Mouse (Mus musculus) kidney, adult 2 months (tissue): ENCODE measurements at regions not wholly inside any gene's neighbourhood (a gene's known extent, or its start where the extent isn't known, plus 50 kb on each side); places are given as distances from the start of the nearest gene placed in this dataset.

Source experiments
- DNase-seq: peaks from one replicate; pipeline ENCODE4 v3.0.0; 2021
- H3K27ac ChIP-seq: fragments of 200-500 bp; 2 replicates; pipeline ENCODE4 v1.5.1; 2012; ENCODE audit warnings: low read depth, low read length, control low read depth, inconsistent platforms; ENCODE audit not compliant: insufficient read depth
- H3K27me3 ChIP-seq: fragments of 200-500 bp; replicated peaks from 2 replicates; pipeline ENCODE4 v1.6.1; 2012; ENCODE audit warnings: mild to moderate bottlenecking, moderate library complexity, low read length, inconsistent platforms; ENCODE audit not compliant: control insufficient read depth, insufficient read depth
- H3K36me3 ChIP-seq: fragments of 200-500 bp; 2 replicates; pipeline ENCODE4 v1.6.1; 2012; ENCODE audit warnings: mild to moderate bottlenecking, moderate library complexity, low read length, inconsistent platforms; ENCODE audit not compliant: control insufficient read depth, insufficient read depth
- H3K4me1 ChIP-seq: fragments of 200-500 bp; 2 replicates; pipeline ENCODE4 v1.6.1; 2011; ENCODE audit warnings: low read length; ENCODE audit not compliant: control insufficient read depth, insufficient read depth
- H3K4me3 ChIP-seq: fragments of 200-500 bp; 2 replicates; pipeline ENCODE4 v1.5.1; 2011; ENCODE audit warnings: mild to moderate bottlenecking, low read depth, low read length, control low read depth; ENCODE audit not compliant: insufficient read depth
- CTCF ChIP-seq: fragments of 200-500 bp; conservative IDR thresholded peaks from 2 replicates; pipeline ENCODE4 v1.5.1; 2011; ENCODE audit warnings: low read depth, mild to moderate bottlenecking, control low read depth, low read length, moderate library complexity, mixed read lengths; ENCODE audit not compliant: insufficient read depth, insufficient read length
- POLR2A ChIP-seq: fragments of 200-500 bp; IDR thresholded peaks from one replicate; pipeline ENCODE4 v1.6.1; 2011; ENCODE audit warnings: low read depth, low read length, control low read depth
- WGBS: fragments of 180-500 bp; shearing (Covaris S2); methylation state at CpG from one replicate; pipeline ENCODE4 v1.1.7; 2018; 5-methylcytosine and 5-hydroxymethylcytosine counted together

DNA sequence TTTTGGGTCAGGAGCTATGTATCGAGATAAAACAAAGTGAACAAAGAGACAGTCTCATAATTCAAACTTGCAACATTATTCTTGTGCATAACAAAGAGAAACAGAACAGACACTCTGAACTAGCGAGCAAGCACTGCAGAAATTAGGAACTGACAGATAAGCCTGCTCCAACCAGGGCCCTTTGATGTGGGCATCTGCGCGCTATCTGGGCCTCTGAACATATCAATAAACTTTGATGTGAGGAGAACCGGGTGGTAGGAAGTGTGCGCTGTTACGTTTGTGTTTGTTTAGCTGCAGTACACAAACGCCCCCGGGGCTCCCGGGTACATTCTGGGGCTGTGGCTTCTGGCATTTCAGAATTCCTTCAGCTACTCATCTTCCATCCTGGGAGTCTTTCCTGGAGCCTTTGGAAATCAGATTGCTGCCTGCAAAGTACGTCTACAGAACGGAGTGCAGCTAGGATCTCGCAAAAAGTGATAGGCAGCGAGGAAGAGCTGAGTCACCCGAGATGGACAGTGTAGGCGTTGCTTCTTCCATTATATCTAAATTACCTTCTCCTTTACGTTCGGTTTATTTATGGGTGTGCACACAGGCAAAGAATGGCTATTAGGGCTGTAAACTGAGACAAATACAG is 232.0 kb downstream of the Sipa1l2 start:
- H3K4me3 ChIP-seq, result no peak overlapping the region
- no peaks in the 10 kb centered on the region for H3K36me3 ChIP-seq
- 50% methylated on average over 18 of the region's 18 CpGs for WGBS
- DNase-seq, result no peak
- no peaks in the 10 kb centered on the region for H3K4me1 ChIP-seq
- H3K27ac ChIP-seq, result no peak overlapping the region
- no peak for TF ChIP-seq CTCF
- H3K27me3 ChIP-seq, result no peaks in the 10 kb centered on the region

DNA sequence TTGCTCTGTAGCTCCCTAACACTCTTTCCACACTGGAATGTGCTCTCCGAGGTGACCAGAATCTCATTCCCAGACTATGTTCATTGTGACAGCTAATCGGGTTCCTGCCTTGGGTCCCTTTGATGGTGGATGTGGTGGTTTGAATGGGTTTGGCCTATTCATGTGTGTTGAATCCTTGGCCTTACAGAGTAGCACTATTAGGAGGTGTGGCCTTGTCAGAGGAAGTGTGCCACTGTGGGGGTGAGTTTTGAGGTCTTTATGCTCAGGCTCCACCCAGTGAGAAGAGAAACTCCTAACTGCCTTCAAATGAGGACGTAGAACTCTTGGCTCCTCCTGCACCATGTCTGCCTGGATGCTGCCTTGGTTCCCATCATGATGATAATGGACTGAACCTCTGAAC is 232.8 kb downstream of the Sipa1l2 start:
- DNase-seq, result no peak
- WGBS, result 72% methylated on average over 3 of the region's 3 CpGs
- TF ChIP-seq POLR2A (no peak), CTCF (no peak)
- H3K4me3 ChIP-seq, result no peak overlapping the region
- H3K4me1 ChIP-seq, result no peaks in the 10 kb centered on the region
- H3K27ac ChIP-seq, result no peak overlapping the region
- no peaks in the 10 kb centered on the region for H3K36me3 ChIP-seq
- no peaks in the 10 kb centered on the region for H3K27me3 ChIP-seq

DNA sequence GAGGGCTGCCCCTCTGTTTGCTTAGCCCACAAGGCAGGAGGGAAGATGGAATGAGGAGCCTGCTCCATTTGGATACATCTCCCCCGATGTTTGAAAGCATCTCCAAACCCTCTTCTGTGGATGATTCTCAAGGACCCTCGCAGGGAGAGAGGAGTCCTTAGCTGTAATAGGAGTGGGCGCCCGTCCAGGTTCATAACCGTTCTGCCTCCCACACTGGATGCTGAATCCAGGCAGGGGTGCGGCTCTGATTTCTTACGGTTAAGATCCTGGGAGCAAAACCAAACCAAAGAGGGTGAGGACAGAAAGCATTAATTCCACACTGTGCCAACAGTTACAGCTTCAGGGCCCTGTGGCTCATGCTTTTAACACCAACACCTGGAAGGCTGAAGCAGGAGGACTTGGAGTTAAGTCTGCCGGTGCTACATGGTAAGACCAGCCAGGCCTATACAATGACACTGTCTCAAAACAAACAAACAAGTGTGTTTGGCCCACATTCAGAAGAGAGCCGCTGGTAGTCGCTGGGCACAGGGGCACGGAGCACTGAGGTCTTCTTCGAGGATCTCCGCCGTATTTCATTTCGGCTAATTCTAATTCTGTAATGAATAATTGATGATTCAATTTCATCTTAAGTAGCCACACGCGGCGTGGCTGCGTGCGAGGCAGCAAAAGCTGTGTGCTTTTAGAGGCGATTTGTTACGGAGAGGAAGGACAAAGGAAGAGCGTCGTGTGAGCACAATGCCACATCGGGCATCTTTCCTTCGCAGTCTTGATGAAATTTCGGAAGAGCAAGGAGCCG is 233.8 kb downstream of the Sipa1l2 start:
- H3K36me3 ChIP-seq, result no peaks in the 10 kb centered on the region
- no peak for TF ChIP-seq CTCF
- TF ChIP-seq POLR2A, result no peak
- H3K4me3 ChIP-seq, result no peak overlapping the region
- no peak overlapping the region for H3K27ac ChIP-seq
- H3K4me1 ChIP-seq, result no peaks in the 10 kb centered on the region
- H3K27me3 ChIP-seq, result no peaks in the 10 kb centered on the region
- no peak for DNase-seq
- 85% methylated on average over 28 of the region's 28 CpGs for WGBS

GRCm38 (mm10) chr8:125335171-125335570 is 234.4 kb downstream of the Sipa1l2 start:
- H3K36me3 ChIP-seq, result no peaks in the 10 kb centered on the region
- no peak for TF ChIP-seq CTCF
- no peak for TF ChIP-seq POLR2A
- no peak for DNase-seq
- no peaks in the 10 kb centered on the region for H3K4me1 ChIP-seq
- H3K4me3 ChIP-seq, result no peak overlapping the region
- no peak overlapping the region for H3K27ac ChIP-seq
- H3K27me3 ChIP-seq, result no peaks in the 10 kb centered on the region
- WGBS, result 68% methylated on average over 6 of the region's 6 CpGs

DNA sequence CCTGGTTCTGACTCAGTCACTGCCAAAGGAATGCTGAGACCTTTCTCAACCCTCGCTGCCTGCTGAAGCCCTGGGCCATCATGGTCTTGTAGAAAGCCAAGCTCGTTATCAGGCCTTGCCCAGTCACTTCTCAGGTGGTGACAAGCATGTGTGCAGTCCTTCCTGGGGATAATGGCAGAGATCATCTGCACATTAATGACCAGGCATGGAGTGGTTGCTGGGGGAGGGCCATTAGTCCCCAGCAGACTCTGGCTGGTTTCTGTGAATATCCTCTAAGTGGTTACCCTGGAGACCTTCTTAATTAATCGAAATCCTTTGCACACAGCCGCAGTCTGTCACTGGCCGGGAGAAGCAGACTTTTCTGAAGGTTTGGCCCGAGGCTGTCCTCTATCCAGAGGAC is 239.0 kb downstream of the Sipa1l2 start:
- Histone ChIP-seq H3K4me1 (peaks cover 7% of the 10 kb centered on the region), H3K27me3 (no peaks in the 10 kb centered on the region), H3K27ac (no peak overlapping the region), H3K4me3 (no peak overlapping the region), H3K36me3 (no peaks in the 10 kb centered on the region)
- TF ChIP-seq POLR2A (no peak), CTCF (no peak)
- 89% methylated on average over 6 of the region's 6 CpGs for WGBS
- no peak for DNase-seq

- H3K36me3 ChIP-seq, result no peaks in the 10 kb centered on the region
- 74% methylated on average over 4 of the region's 4 CpGs for WGBS
- peak; percentile 36 for DNase-seq
- no peak for TF ChIP-seq POLR2A
- no peak for TF ChIP-seq CTCF
- H3K27ac ChIP-seq, result no peak overlapping the region
- H3K27me3 ChIP-seq, result no peaks in the 10 kb centered on the region
- H3K4me1 ChIP-seq, result peaks cover 7% of the 10 kb centered on the region
- no peak overlapping the region for H3K4me3 ChIP-seq
Observed at GRCm38 (mm10) chr8:125328650-125329049, 241.0 kb downstream of the Sipa1l2 start.

GRCm38 (mm10) chr8:125327551-125328262 is 241.9 kb downstream of the Sipa1l2 start:
- DNase-seq, result peak; percentile 45
- H3K4me3 ChIP-seq, result no peak overlapping the region
- H3K27ac ChIP-seq, result no peak overlapping the region
- peaks cover 7% of the 10 kb centered on the region for H3K4me1 ChIP-seq
- no peaks in the 10 kb centered on the region for H3K36me3 ChIP-seq
- TF ChIP-seq POLR2A (no peak), CTCF (no peak)
- no peaks in the 10 kb centered on the region for H3K27me3 ChIP-seq
- 39% methylated on average over 13 of the region's 13 CpGs for WGBS
